Mouse (Mus musculus) embryonic facial prominence, embryonic 13.5 days (tissue): Measurements from ENCODE around the gene Rab14. TPM values are rescaled to one million over a fixed set of nuclear protein-coding genes. Genes with fewer than 3 reads are reported as not detected.

Experiments used
- ATAC-seq: fragments of 200-750 bp; cut with Nextera tagmentation; 2 replicates; pipeline ENCODE4 v1.8.0; 2017; ENCODE audit warnings: low read depth; ENCODE audit not compliant: insufficient number of reproducible peaks, insufficient read depth, low FRiP score, low TSS enrichment
- H3K27ac ChIP-seq: fragments of 300-500 bp; sonication (generic); 2 replicates; pipeline ENCODE4 v1.5.1; 2015; ENCODE audit warnings: moderate library complexity, mild to moderate bottlenecking, inconsistent platforms
- H3K27me3 ChIP-seq: fragments of 300-500 bp; sonication (generic); 2 replicates; pipeline ENCODE4 v1.6.1; 2015; ENCODE audit warnings: mild to moderate bottlenecking, inconsistent platforms
- H3K36me3 ChIP-seq: fragments of 300-500 bp; sonication (generic); 2 replicates; pipeline ENCODE4 v1.6.1; 2015; ENCODE audit warnings: mild to moderate bottlenecking, inconsistent platforms
- H3K4me1 ChIP-seq: fragments of 300-500 bp; sonication (generic); 2 replicates; pipeline ENCODE4 v1.6.1; 2015; ENCODE audit warnings: inconsistent platforms
- H3K4me2 ChIP-seq: fragments of 300-500 bp; sonication (generic); 2 replicates; pipeline ENCODE4 v1.6.1; 2015; ENCODE audit warnings: moderate library complexity, mild to moderate bottlenecking, inconsistent platforms
- H3K4me3 ChIP-seq: fragments of 300-500 bp; sonication (generic); 2 replicates; pipeline ENCODE4 v1.5.1; 2015; ENCODE audit warnings: mild to moderate bottlenecking, inconsistent platforms
- H3K9ac ChIP-seq: fragments of 300-500 bp; sonication (generic); 2 replicates; pipeline ENCODE4 v1.6.1; 2015; ENCODE audit warnings: mild to moderate bottlenecking, inconsistent platforms
- H3K9me3 ChIP-seq: fragments of 300-500 bp; sonication (generic); 2 replicates; pipeline ENCODE4 v1.6.1; 2016; ENCODE audit warnings: inconsistent platforms
- WGBS: fragments of 180-500 bp; shearing (Covaris S2); methylation state at CpG from one replicate; pipeline ENCODE4 v1.1.7; 2015; ENCODE audit warnings: mixed read lengths; 5-methylcytosine and 5-hydroxymethylcytosine counted together
- polyA plus RNA-seq: library from polyadenylated mRNA; unstranded; fragments of >200 nt; fragmentation: Nextera tagmentation; extraction: Ambion mirVana; gene quantifications from 2 replicates; pipeline ENCODE4 v1.2.1, GENCODE M21; 2015

Rab14 gene
- polyA plus RNA-seq = 354 and 366 TPM in 2 replicates

DNA sequence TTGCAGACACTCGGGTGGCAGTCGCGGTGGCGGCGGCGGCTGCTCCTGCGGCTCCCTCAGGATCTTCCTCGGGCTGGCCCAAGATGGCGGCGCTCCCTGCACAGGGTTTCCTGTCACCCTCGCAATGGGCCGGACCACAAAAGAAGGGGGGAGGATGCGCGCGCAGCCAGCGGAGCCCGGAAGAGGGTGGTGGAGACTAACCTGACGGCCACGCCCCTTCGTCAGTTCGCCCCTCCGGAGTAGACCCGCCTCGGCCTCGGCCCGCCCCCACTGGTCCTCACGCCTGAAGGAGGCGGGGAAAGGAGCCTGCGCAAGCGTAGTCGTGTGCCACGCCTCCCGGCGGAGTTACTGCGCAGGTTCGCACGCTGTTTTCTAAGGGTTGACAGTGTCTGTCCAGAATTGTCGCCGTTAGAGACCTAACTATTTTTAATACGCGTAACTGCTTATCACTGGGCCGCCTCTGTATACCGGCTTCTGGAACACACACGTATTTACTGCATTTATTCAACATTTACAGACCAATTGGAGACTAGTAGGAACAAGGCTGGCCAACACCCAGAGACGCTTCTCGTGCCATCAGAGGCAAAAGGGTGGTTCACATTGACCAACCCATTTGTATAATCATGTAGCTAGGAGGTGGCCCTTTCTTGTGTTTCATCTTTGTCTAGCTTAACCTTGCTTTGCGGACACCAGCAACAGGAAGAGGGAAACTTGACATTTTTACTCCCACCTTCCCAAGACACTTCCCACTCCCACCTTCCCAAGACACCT is at the start of gene Rab14:
TSS of gene Rab14 (minus strand) at position 223 of the 771 bp plus-strand sequence.
- peak; percentile 99 for ATAC-seq
- under 1% methylated on average over 47 of the region's 47 CpGs for WGBS
- no peaks in the 10 kb centered on the region for H3K27me3 ChIP-seq

GRCm38 (mm10) chr2:35247763-35248162 is 46.8 kb upstream of the Rab14 start:
- Histone ChIP-seq H3K27me3 (no peaks in the 10 kb centered on the region), H3K9ac (no peak overlapping the region), H3K9me3 (no peaks in the 10 kb centered on the region), H3K4me1 (peaks cover 19% of the 10 kb centered on the region), H3K4me2 (no peak overlapping the region), H3K36me3 (no peaks in the 10 kb centered on the region), H3K4me3 (no peak overlapping the region), H3K27ac (0 out of 2 replicates have a peak overlapping the region, but pooled peaks have one; percentile 18)
- WGBS = 72% methylated on average over 5 of the region's 5 CpGs
- ATAC-seq = no peak

More for the DNA sequence above, at the start of gene Rab14:
- peaks cover 14% of the 10 kb centered on the region for H3K4me1 ChIP-seq
- H3K4me2 ChIP-seq = peak within 1 kb of the TSS; percentile 89
- H3K36me3 ChIP-seq = 0 out of 2 replicates have a peak, but pooled peaks cover 3% of the 10 kb centered on the region
- peak within 1 kb of the TSS; percentile 100 for H3K4me3 ChIP-seq
- H3K27ac ChIP-seq = peak within 1 kb of the TSS; percentile 99
- no peaks in the 10 kb centered on the region for H3K9me3 ChIP-seq
- peak within 1 kb of the TSS; percentile 100 for H3K9ac ChIP-seq

DNA sequence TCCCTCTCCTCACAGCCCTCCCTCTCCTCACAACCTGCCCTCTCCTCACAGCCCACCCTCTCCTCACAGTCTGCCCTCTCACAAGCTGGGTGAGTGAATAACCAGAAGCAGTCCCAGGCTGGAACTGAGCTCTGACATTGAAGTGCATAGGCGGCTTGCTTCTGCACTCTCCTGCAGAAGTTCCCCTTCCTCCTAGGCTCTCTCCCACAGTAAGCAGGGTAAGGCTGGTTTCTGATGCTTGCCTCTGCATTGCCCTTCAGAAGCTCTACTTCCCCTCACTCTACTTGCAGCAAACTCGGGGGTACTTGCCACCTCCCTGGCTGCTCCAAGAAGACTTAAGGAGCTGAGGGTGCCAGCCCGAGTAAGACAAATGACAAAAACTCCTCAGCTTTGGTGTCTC is 43.3 kb upstream of the Rab14 start:
- Histone ChIP-seq H3K4me1 (peaks cover 12% of the 10 kb centered on the region), H3K27me3 (no peaks in the 10 kb centered on the region), H3K36me3 (no peaks in the 10 kb centered on the region), H3K4me3 (no peak overlapping the region), H3K9ac (no peak overlapping the region), H3K27ac (no peak overlapping the region), H3K9me3 (no peaks in the 10 kb centered on the region), H3K4me2 (no peak overlapping the region)
- no peak for ATAC-seq
- WGBS = 55% methylated on average over 3 of the region's 3 CpGs

DNA sequence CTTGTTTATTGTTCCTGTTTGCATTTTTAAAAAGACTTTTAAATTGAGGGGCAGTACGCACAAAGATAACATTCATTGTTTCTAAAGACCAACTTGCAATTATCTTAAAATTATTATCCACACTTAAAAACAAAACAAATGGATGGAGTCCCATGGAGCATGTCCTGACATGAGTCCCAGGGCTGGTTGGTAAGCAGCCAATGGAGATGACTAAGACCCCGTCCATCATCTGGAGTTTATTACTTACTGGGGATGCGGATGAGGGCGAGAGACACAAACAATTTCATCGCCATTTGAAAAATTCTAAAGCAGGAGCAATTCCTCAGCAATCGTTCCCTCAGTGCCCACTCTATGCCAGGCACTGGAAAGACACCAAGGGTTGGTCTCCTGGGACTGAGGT is 34.1 kb upstream of the Rab14 start:
- no peak overlapping the region for H3K4me3 ChIP-seq
- no peak overlapping the region for H3K4me2 ChIP-seq
- no peaks in the 10 kb centered on the region for H3K9me3 ChIP-seq
- H3K36me3 ChIP-seq = no peaks in the 10 kb centered on the region
- WGBS = 37% methylated on average over 6 of the region's 6 CpGs
- no peaks in the 10 kb centered on the region for H3K27me3 ChIP-seq
- H3K4me1 ChIP-seq = peaks cover 42% of the 10 kb centered on the region
- ATAC-seq = no peak
- H3K9ac ChIP-seq = no peak overlapping the region
- H3K27ac ChIP-seq = no peak overlapping the region

DNA sequence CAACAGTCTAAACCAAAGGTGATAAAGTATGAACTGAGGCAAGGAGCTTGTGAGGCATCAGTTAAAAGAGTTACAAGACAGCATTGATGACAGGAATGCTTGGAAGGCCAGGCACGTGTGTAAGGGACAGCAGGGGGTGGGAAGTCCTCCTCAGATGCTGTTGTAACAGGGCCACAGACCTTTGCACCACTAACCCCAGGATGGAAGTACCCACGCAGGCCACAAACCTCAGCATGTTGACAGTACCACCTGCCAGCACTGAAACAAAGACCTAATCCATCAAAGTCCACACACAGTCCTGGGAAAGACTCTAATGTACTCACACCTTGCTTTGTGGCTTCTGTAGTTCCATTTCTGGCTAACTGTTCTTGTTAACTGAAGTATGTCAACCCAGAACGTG is 33.0 kb upstream of the Rab14 start:
- Histone ChIP-seq H3K9me3 (no peaks in the 10 kb centered on the region), H3K27ac (no peak overlapping the region), H3K4me1 (peaks cover 53% of the 10 kb centered on the region), H3K36me3 (no peaks in the 10 kb centered on the region), H3K4me2 (no peak overlapping the region), H3K9ac (no peak overlapping the region), H3K4me3 (no peak overlapping the region), H3K27me3 (no peaks in the 10 kb centered on the region)
- no peak for ATAC-seq
- WGBS = 58% methylated on average over 3 of the region's 3 CpGs

DNA sequence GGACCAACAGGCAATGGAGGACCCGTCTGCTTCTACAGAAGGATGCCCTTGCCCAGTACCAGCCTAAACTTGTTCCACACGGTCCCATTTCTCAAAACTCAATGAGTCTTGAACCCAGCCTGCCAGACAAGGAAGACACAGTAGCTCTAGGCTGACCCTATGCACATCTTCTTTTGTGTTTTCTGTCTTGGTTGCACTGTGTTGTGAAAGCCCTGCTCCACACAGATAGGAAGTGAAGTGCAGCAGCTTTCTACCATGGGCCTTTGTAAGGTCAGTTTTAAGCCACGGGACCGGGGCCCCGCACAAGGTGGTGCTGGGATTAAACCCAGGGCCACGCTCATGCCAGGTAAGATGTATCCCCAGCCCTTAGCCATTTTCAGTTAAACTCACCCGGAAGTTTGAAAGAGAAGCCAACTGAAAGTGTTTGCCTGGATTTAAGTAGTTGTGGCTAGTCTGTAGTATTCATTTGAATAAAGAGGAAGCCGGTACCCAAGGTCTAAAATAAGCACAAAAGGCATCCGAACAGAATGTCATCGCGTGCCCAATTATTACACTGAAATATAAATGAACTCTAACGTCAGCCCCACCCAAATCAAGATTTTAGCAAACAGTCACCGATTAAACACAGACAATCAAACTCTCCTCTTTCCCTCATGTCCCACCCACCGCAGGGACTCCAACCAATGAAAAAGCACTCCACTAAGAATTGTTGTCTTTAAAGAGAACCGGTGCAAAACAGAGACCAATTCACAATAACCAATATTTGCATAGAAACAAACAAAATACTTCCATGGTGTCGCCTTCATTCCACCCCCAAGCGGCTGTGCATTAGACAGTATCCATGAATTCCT is 31.9 kb upstream of the Rab14 start:
- no peaks in the 10 kb centered on the region for H3K36me3 ChIP-seq
- H3K4me1 ChIP-seq = peaks cover 64% of the 10 kb centered on the region
- WGBS = 74% methylated on average over 17 of the region's 17 CpGs
- no peaks in the 10 kb centered on the region for H3K27me3 ChIP-seq
- H3K4me3 ChIP-seq = no peak overlapping the region
- no peak for ATAC-seq
- no peaks in the 10 kb centered on the region for H3K9me3 ChIP-seq
- H3K4me2 ChIP-seq = no peak overlapping the region
- no peak overlapping the region for H3K9ac ChIP-seq
- peak overlapping the region; percentile 33; the same call in 1 of the 2 replicates for H3K27ac ChIP-seq

GRCm38 (mm10) chr2:35231871-35232270 is 31.0 kb upstream of the Rab14 start:
- ATAC-seq = no peak
- H3K4me3 ChIP-seq = no peak overlapping the region
- H3K27me3 ChIP-seq = no peaks in the 10 kb centered on the region
- 64% methylated on average over 2 of the region's 2 CpGs for WGBS
- H3K9me3 ChIP-seq = no peaks in the 10 kb centered on the region
- no peak overlapping the region for H3K27ac ChIP-seq
- no peak overlapping the region for H3K4me2 ChIP-seq
- peaks cover 60% of the 10 kb centered on the region for H3K4me1 ChIP-seq
- H3K36me3 ChIP-seq = no peaks in the 10 kb centered on the region
- H3K9ac ChIP-seq = no peak overlapping the region

DNA sequence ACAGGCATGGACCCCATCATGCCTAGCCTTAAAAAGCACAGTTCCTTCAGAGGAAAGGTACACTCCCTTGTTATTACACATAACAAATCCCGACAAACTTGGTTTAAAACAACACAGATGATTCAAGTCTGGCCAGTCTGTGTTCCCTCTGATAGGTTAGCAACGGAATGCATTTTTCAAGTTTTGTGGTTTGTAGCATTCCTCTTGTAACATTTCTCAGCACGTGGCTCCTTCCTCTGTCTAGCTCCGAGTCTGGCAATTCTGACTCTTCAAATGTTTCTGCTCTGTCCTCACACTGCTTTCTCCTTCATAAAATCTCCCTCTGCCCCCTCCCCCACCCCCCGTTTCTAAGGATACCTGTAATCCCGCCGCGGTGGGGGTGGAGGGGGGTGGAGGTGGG is 29.3 kb upstream of the Rab14 start:
- peak overlapping the region; percentile 42 for H3K4me2 ChIP-seq
- H3K9ac ChIP-seq = 0 out of 2 replicates have a peak overlapping the region, but pooled peaks have one; percentile 40
- H3K36me3 ChIP-seq = no peaks in the 10 kb centered on the region
- H3K4me3 ChIP-seq = no peak overlapping the region
- no peaks in the 10 kb centered on the region for H3K27me3 ChIP-seq
- H3K9me3 ChIP-seq = no peaks in the 10 kb centered on the region
- WGBS = 8% methylated on average over 8 of the region's 8 CpGs
- peak overlapping the region; percentile 71 for H3K27ac ChIP-seq
- no peak for ATAC-seq
- peaks cover 58% of the 10 kb centered on the region for H3K4me1 ChIP-seq

DNA sequence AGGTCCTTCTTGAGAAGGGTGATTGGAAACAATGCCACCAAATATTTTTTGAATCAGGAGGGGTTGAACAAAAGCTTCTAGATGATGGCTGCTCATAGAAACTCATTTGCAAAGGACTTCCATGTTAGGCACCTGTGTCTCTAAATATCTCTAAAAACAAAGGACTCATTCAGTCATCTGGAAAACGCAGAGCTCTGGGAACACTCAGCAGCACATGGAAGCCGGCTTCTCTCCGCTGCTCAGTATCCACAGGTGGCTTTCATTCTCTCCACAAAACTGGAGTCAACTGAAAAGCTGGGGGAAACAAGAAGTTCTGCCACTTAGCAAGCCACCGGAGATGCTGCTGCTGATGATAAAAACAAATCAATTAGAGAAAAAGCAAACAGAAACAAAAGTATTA is 27.2 kb upstream of the Rab14 start:
- Histone ChIP-seq H3K4me3 (no peak overlapping the region), H3K9me3 (no peaks in the 10 kb centered on the region), H3K36me3 (no peaks in the 10 kb centered on the region), H3K4me1 (peaks cover 49% of the 10 kb centered on the region), H3K27ac (no peak overlapping the region; the same call in 1 of the 2 replicates), H3K9ac (no peak overlapping the region), H3K4me2 (no peak overlapping the region), H3K27me3 (no peaks in the 10 kb centered on the region)
- no peak for ATAC-seq
- WGBS = 24% methylated on average over 4 of the region's 4 CpGs

DNA sequence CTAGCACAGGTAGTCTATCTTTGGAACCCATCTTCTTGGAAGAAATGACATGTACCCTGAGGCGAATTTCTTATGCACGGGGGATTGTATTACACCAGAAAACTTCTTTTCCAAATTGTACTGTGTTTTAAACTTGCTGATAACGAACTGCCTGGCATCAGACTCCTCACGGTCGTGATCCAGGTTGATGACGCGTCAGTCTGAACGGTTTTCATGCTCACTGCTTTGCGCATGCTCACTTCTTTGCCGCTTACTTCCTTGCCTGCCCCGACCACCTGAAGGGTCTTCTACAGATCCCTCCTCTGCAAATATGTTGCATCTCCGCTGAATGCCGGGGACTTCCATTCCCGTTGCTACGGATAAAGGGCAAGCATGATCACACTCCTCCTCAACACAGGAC is 23.4 kb upstream of the Rab14 start:
- Histone ChIP-seq H3K9ac (no peak overlapping the region), H3K4me1 (peaks cover 24% of the 10 kb centered on the region), H3K36me3 (no peaks in the 10 kb centered on the region), H3K9me3 (no peaks in the 10 kb centered on the region), H3K27me3 (no peaks in the 10 kb centered on the region), H3K27ac (no peak overlapping the region), H3K4me2 (no peak overlapping the region), H3K4me3 (no peak overlapping the region)
- WGBS = 90% methylated on average over 15 of the region's 15 CpGs
- ATAC-seq = no peak

DNA sequence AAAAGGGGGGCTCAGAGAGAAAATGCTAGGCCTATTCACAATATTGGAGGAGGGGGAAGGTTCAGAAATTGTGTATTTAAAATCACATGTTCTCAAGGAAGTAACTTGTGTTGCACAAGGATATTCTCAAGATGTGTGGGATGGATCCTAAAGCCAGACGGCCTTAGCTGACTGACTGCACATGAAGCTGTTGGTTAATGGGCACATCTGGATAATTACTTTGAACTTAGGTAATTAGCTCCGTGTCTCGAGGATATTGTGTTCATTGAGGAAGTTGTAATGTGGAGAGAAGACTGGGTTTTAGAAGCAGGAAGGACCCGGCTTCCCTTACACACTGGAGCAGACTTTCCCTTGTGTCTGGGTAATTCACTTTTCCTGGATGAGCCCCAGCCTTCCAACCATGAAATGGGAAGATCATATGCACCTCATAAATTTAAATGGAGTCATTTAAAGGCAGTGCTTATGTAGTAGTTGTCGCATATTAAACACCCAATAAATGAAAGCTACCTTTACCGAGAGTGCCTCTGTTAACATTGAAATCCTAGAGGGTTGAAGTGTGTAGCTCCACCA is 22.0 kb upstream of the Rab14 start:
- no peak overlapping the region for H3K9ac ChIP-seq
- H3K36me3 ChIP-seq = no peaks in the 10 kb centered on the region
- peaks cover 10% of the 10 kb centered on the region for H3K4me1 ChIP-seq
- no peak for ATAC-seq
- no peaks in the 10 kb centered on the region for H3K27me3 ChIP-seq
- H3K4me3 ChIP-seq = no peak overlapping the region
- no peaks in the 10 kb centered on the region for H3K9me3 ChIP-seq
- WGBS = 55% methylated on average over 6 of the region's 6 CpGs
- no peak overlapping the region for H3K4me2 ChIP-seq
- no peak overlapping the region for H3K27ac ChIP-seq
